Mouse (Mus musculus) liver, embryonic 13.5 days (tissue): ENCODE measurements around the gene A730071L15Rik. TPM values are rescaled to one million over a fixed set of nuclear protein-coding genes. Genes with fewer than 3 reads are reported as not detected.

Experiments used
- ATAC-seq: fragments of 200-750 bp; cut with Nextera tagmentation; 2 replicates; pipeline ENCODE4 v1.8.0; 2017; ENCODE audit warnings: low read depth, mild to moderate bottlenecking, moderate number of reproducible peaks, moderate library complexity
- DNase-seq: peaks from one replicate; pipeline ENCODE4 v3.0.0; 2022
- H3K27ac ChIP-seq: fragments of 300-500 bp; sonication (generic); 2 replicates; pipeline ENCODE4 v1.5.1; 2015; ENCODE audit warnings: moderate library complexity, mild to moderate bottlenecking, inconsistent platforms
- H3K27me3 ChIP-seq: fragments of 300-500 bp; sonication (generic); 2 replicates; pipeline ENCODE4 v1.6.1; 2015; ENCODE audit warnings: mild to moderate bottlenecking, inconsistent platforms
- H3K36me3 ChIP-seq: fragments of 300-500 bp; sonication (generic); 2 replicates; pipeline ENCODE4 v1.6.1; 2015; ENCODE audit warnings: mild to moderate bottlenecking, inconsistent platforms
- H3K4me1 ChIP-seq: fragments of 300-500 bp; sonication (generic); replicated peaks from 2 replicates; pipeline ENCODE4 v1.6.1; 2015; ENCODE audit warnings: inconsistent platforms
- H3K4me2 ChIP-seq: fragments of 300-500 bp; sonication (generic); 2 replicates; pipeline ENCODE4 v1.6.1; 2015; ENCODE audit warnings: inconsistent platforms, mild to moderate bottlenecking, moderate library complexity
- H3K4me3 ChIP-seq: fragments of 300-500 bp; sonication (generic); replicated peaks from 2 replicates; pipeline ENCODE4 v1.5.1; 2015; ENCODE audit warnings: mild to moderate bottlenecking, inconsistent platforms
- H3K9ac ChIP-seq: fragments of 300-500 bp; sonication (generic); 2 replicates; pipeline ENCODE4 v1.6.1; 2015; ENCODE audit warnings: mild to moderate bottlenecking, inconsistent platforms
- H3K9me3 ChIP-seq: fragments of 300-500 bp; sonication (generic); replicated peaks from 2 replicates; pipeline ENCODE4 v1.6.1; 2016; ENCODE audit warnings: inconsistent platforms
- WGBS: fragments of 180-500 bp; shearing (Covaris S2); methylation state at CpG from one replicate; pipeline ENCODE4 v1.1.7; 2015; ENCODE audit not compliant: insufficient replicate concordance; 5-methylcytosine and 5-hydroxymethylcytosine counted together
- polyA plus RNA-seq: library from polyadenylated mRNA; unstranded; fragments of >200 nt; fragmentation: Nextera tagmentation; extraction: Ambion mirVana; gene quantifications from 2 replicates; pipeline ENCODE4 v1.2.1, GENCODE M21; 2015

A730071L15Rik gene
- polyA plus RNA-seq, 1 experiment from 2014 or later, result 0.13 TPM

GRCm38 (mm10) chr11:6183246-6183645 is 16.6 kb upstream of the A730071L15Rik start:
- 65% methylated on average over 2 of the region's 2 CpGs for WGBS
- no peak overlapping the region for H3K4me3 ChIP-seq
- peaks cover 17% of the 10 kb centered on the region for H3K36me3 ChIP-seq
- no peaks in the 10 kb centered on the region for H3K27me3 ChIP-seq
- no peak overlapping the region for H3K4me2 ChIP-seq
- H3K27ac ChIP-seq, result no peak overlapping the region
- ATAC-seq (no peak), DNase-seq (no peak)
- no peak overlapping the region for H3K9ac ChIP-seq
- H3K4me1 ChIP-seq, result peaks cover 60% of the 10 kb centered on the region
- H3K9me3 ChIP-seq, result no peaks in the 10 kb centered on the region

GRCm38 (mm10) chr11:6184202-6184935 is 15.5 kb upstream of the A730071L15Rik start:
- ATAC-seq, result peak; percentile 79

GRCm38 (mm10) chr11:6187399-6187798 is 12.4 kb upstream of the A730071L15Rik start:
- DNase-seq, result no peak
- H3K27ac ChIP-seq, result no peak overlapping the region
- H3K27me3 ChIP-seq, result no peaks in the 10 kb centered on the region
- H3K4me2 ChIP-seq, result no peak overlapping the region
- H3K4me1 ChIP-seq, result peaks cover 31% of the 10 kb centered on the region
- H3K9me3 ChIP-seq, result no peaks in the 10 kb centered on the region
- peaks cover 45% of the 10 kb centered on the region for H3K36me3 ChIP-seq
- no peak overlapping the region for H3K9ac ChIP-seq
- no peak overlapping the region for H3K4me3 ChIP-seq
- 81% methylated on average over 3 of the region's 3 CpGs for WGBS
- no peak for ATAC-seq

More at GRCm38 (mm10) chr11:6184202-6184935, 15.5 kb upstream of the A730071L15Rik start:
- Histone ChIP-seq H3K9me3 (no peaks in the 10 kb centered on the region), H3K27ac (peak overlapping the region; percentile 61), H3K36me3 (peaks cover 26% of the 10 kb centered on the region), H3K4me2 (peak overlapping the region; percentile 31), H3K4me1 (peaks cover 49% of the 10 kb centered on the region), H3K27me3 (no peaks in the 10 kb centered on the region), H3K4me3 (no peak overlapping the region), H3K9ac (peak overlapping the region; percentile 47; the same call in 1 of the 2 replicates)
- WGBS, result 29% methylated on average over 11 of the region's 11 CpGs
- peak; percentile 12 for DNase-seq

- H3K4me3 ChIP-seq, result no peak overlapping the region
These were observed 12.0 kb upstream of the A730071L15Rik start for GRCm38 (mm10) chr11:6187878-6188277.

GRCm38 (mm10) chr11:6196780-6197179 is 3.0 kb upstream of the A730071L15Rik start:
- H3K27ac ChIP-seq, result no peak overlapping the region
- no peak overlapping the region for H3K9ac ChIP-seq
- no peak overlapping the region for H3K4me3 ChIP-seq
- no peaks in the 10 kb centered on the region for H3K9me3 ChIP-seq
- ATAC-seq (no peak), DNase-seq (no peak)
- peaks cover 14% of the 10 kb centered on the region for H3K36me3 ChIP-seq
- no peaks in the 10 kb centered on the region for H3K27me3 ChIP-seq
- 65% methylated on average over 8 of the region's 8 CpGs for WGBS
- no peak overlapping the region for H3K4me2 ChIP-seq
- H3K4me1 ChIP-seq, result peaks cover 48% of the 10 kb centered on the region

More at GRCm38 (mm10) chr11:6187878-6188277, 12.0 kb upstream of the A730071L15Rik start:
- Histone ChIP-seq H3K27me3 (no peaks in the 10 kb centered on the region), H3K9ac (no peak overlapping the region), H3K4me2 (no peak overlapping the region), H3K9me3 (no peaks in the 10 kb centered on the region), H3K36me3 (peaks cover 47% of the 10 kb centered on the region), H3K4me1 (peaks cover 28% of the 10 kb centered on the region), H3K27ac (no peak overlapping the region)
- 18% methylated on average over 2 of the region's 2 CpGs for WGBS
- DNase-seq (peak; percentile 50), ATAC-seq (no peak)

GRCm38 (mm10) chr11:6198449-6198848 is 1.4 kb upstream of the A730071L15Rik start:
- Histone ChIP-seq H3K36me3 (peaks cover 2% of the 10 kb centered on the region; the same call in 1 of the 2 replicates), H3K4me3 (peak overlapping the region; percentile 98), H3K4me2 (peak overlapping the region; percentile 95), H3K27me3 (no peaks in the 10 kb centered on the region), H3K9me3 (no peaks in the 10 kb centered on the region), H3K9ac (peak overlapping the region; percentile 94), H3K4me1 (peaks cover 48% of the 10 kb centered on the region), H3K27ac (no peak overlapping the region)
- no peak for DNase-seq
- ATAC-seq, result no peak
- WGBS, result 55% methylated on average over 4 of the region's 4 CpGs

GRCm38 (mm10) chr11:6200087-6200569 is 299 bp downstream of the A730071L15Rik start, which contains the start of gene Nudcd3:
TSS of gene Nudcd3 (minus strand) at chr11:6200415.
- Histone ChIP-seq H3K9me3 (no peaks in the 10 kb centered on the region), H3K36me3 (peaks cover 2% of the 10 kb centered on the region; the same call in 1 of the 2 replicates), H3K9ac (peak within 1 kb of the TSS; percentile 94), H3K27me3 (no peaks in the 10 kb centered on the region), H3K4me1 (peaks cover 38% of the 10 kb centered on the region), H3K4me2 (peak within 1 kb of the TSS; percentile 95), H3K4me3 (peak within 1 kb of the TSS; percentile 98), H3K27ac (peak within 1 kb of the TSS; percentile 83)
- ATAC-seq (peak; percentile 97), DNase-seq (peak; percentile 81)
- under 1% methylated on average over 39 of the region's 39 CpGs for WGBS

- no peaks in the 10 kb centered on the region for H3K9me3 ChIP-seq
- DNase-seq (no peak), ATAC-seq (no peak)
- 21% methylated on average over 9 of the region's 9 CpGs for WGBS
- H3K4me1 ChIP-seq, result peaks cover 38% of the 10 kb centered on the region
- H3K4me3 ChIP-seq, result peak overlapping the region; percentile 98
- no peaks in the 10 kb centered on the region for H3K27me3 ChIP-seq
- peaks cover 2% of the 10 kb centered on the region; the same call in 1 of the 2 replicates for H3K36me3 ChIP-seq
- 0 out of 2 replicates have a peak overlapping the region, but pooled peaks have one; percentile 94 for H3K9ac ChIP-seq
- H3K4me2 ChIP-seq, result peak overlapping the region; percentile 95
- H3K27ac ChIP-seq, result no peak overlapping the region; the same call in 1 of the 2 replicates
These were observed 741 bp downstream of the A730071L15Rik start for GRCm38 (mm10) chr11:6200570-6200969.

- no peak overlapping the region for H3K4me2 ChIP-seq
- WGBS, result 48% methylated on average over 2 of the region's 2 CpGs
- no peaks in the 10 kb centered on the region for H3K27me3 ChIP-seq
- no peak overlapping the region for H3K4me3 ChIP-seq
- H3K27ac ChIP-seq, result no peak overlapping the region
- 0 out of 2 replicates have a peak, but pooled peaks have one; percentile 26 for ATAC-seq
- 0 out of 2 replicates have a peak, but pooled peaks cover 5% of the 10 kb centered on the region for H3K9me3 ChIP-seq
- H3K4me1 ChIP-seq, result no peaks in the 10 kb centered on the region
- no peaks in the 10 kb centered on the region for H3K36me3 ChIP-seq
- H3K9ac ChIP-seq, result no peak overlapping the region
- DNase-seq, result no peak
These were observed 7.3 kb downstream of the A730071L15Rik start for GRCm38 (mm10) chr11:6207090-6207489.

- no peak overlapping the region for H3K4me2 ChIP-seq
- H3K4me3 ChIP-seq, result no peak overlapping the region
- no peaks in the 10 kb centered on the region for H3K4me1 ChIP-seq
- no peak overlapping the region for H3K9ac ChIP-seq
- H3K27me3 ChIP-seq, result no peaks in the 10 kb centered on the region
- H3K9me3 ChIP-seq, result 0 out of 2 replicates have a peak, but pooled peaks cover 5% of the 10 kb centered on the region
- ATAC-seq (no peak), DNase-seq (no peak)
- H3K36me3 ChIP-seq, result no peaks in the 10 kb centered on the region
- WGBS, result 70% methylated on average over 1 of the region's 1 CpGs
- H3K27ac ChIP-seq, result no peak overlapping the region
These were observed 8.3 kb downstream of the A730071L15Rik start for GRCm38 (mm10) chr11:6208158-6208557.

GRCm38 (mm10) chr11:6216834-6217233 is 17.0 kb downstream of the A730071L15Rik start:
- no peak overlapping the region for H3K9ac ChIP-seq
- H3K4me2 ChIP-seq, result no peak overlapping the region
- H3K27ac ChIP-seq, result no peak overlapping the region
- no peaks in the 10 kb centered on the region for H3K27me3 ChIP-seq
- 53% methylated on average over 3 of the region's 3 CpGs for WGBS
- H3K36me3 ChIP-seq, result no peaks in the 10 kb centered on the region
- no peaks in the 10 kb centered on the region for H3K4me1 ChIP-seq
- H3K9me3 ChIP-seq, result no peaks in the 10 kb centered on the region
- no peak for DNase-seq
- H3K4me3 ChIP-seq, result no peak overlapping the region
- ATAC-seq, result no peak
